Mouse (Mus musculus) liver, embryonic 11.5 days (tissue): ENCODE data around the gene Enpp4. TPM values are rescaled to one million over a fixed set of nuclear protein-coding genes. Genes with fewer than 3 reads are reported as not detected.

Source experiments
- ATAC-seq: fragments of 200-750 bp; cut with Nextera tagmentation; replicated peaks from 2 replicates; pipeline ENCODE4 v1.8.0; 2017; ENCODE audit warnings: moderate number of reproducible peaks, mild to moderate bottlenecking, moderate TSS enrichment, moderate library complexity; ENCODE audit not compliant: low FRiP score
- DNase-seq: peaks from one replicate; pipeline ENCODE4 v3.0.0-alpha.2; 2017; ENCODE audit warnings: low spot score
- H3K27ac ChIP-seq: fragments of 300-500 bp; sonication (generic); 2 replicates; pipeline ENCODE4 v1.5.1; 2014; ENCODE audit warnings: mild to moderate bottlenecking, low read depth, low read length, control low read depth
- H3K27me3 ChIP-seq: fragments of 300-500 bp; sonication (generic); replicated peaks from 2 replicates; pipeline ENCODE4 v1.6.1; 2014; ENCODE audit warnings: low read length, mixed read lengths; ENCODE audit not compliant: control insufficient read depth, insufficient read depth
- H3K36me3 ChIP-seq: fragments of 300-500 bp; sonication (generic); 2 replicates; pipeline ENCODE4 v1.6.1; 2014; ENCODE audit warnings: mild to moderate bottlenecking, low read length, moderate library complexity, mixed read lengths; ENCODE audit not compliant: control insufficient read depth, insufficient read depth
- H3K4me1 ChIP-seq: fragments of 300-500 bp; sonication (generic); replicated peaks from 2 replicates; pipeline ENCODE4 v1.6.1; 2014; ENCODE audit warnings: low read length, mixed read lengths; ENCODE audit not compliant: control insufficient read depth, insufficient read depth
- H3K4me2 ChIP-seq: fragments of 300-500 bp; sonication (generic); 2 replicates; pipeline ENCODE4 v1.6.1; 2014; ENCODE audit warnings: mild to moderate bottlenecking, control low read depth, moderate library complexity
- H3K4me3 ChIP-seq: fragments of 300-500 bp; sonication (generic); 2 replicates; pipeline ENCODE4 v1.5.1; 2014; ENCODE audit warnings: low read depth, low read length, control low read depth
- H3K9ac ChIP-seq: fragments of 300-500 bp; sonication (generic); 2 replicates; pipeline ENCODE4 v1.6.1; 2014; ENCODE audit warnings: low read depth, low read length, control low read depth
- H3K9me3 ChIP-seq: fragments of 300-500 bp; sonication (generic); 2 replicates; pipeline ENCODE4 v1.6.1; 2016; ENCODE audit warnings: low read length, inconsistent platforms, mixed read lengths; ENCODE audit not compliant: control insufficient read depth
- WGBS: fragments of 180-500 bp; shearing (Covaris S2); extraction: QIAGEN DNeasy Blood & Tissue Kit; methylation state at CpG from one replicate; pipeline ENCODE4 v1.1.7; 2014; 5-methylcytosine and 5-hydroxymethylcytosine counted together
- polyA plus RNA-seq: library from polyadenylated mRNA; unstranded; fragments of >200 nt; fragmentation: Nextera tagmentation; extraction: Ambion mirVana; gene quantifications from 2 replicates; pipeline ENCODE4 v1.2.1, GENCODE M21; 2014

Gene Enpp4
- polyA plus RNA-seq, 1 experiment from 2014 or later: 7.5 TPM

DNA sequence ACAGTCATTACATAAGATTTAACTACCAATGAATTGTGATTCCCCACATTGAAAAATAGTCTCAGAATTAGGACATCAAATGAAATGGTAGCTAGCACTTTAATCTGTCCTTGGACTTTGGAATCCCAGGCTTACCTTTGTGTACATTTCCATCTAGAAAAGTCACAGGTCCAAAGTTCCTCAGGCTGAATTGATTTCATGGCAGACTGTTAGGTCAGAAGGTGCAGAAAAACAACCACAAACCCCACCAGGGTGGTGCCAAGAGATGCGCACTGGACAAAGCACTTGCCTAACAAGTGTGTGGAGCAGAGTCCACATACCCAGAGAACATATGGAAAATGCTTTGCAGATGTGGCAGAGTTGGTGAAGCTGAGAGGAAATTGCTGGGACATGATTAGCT, 48.5 kb downstream of the Enpp4 start:
- no peak overlapping the region for H3K27ac ChIP-seq
- no peaks in the 10 kb centered on the region for H3K9me3 ChIP-seq
- H3K4me3 ChIP-seq: no peak overlapping the region
- H3K4me2 ChIP-seq: no peak overlapping the region
- DNase-seq (no peak), ATAC-seq (no peak)
- H3K9ac ChIP-seq: no peak overlapping the region
- H3K27me3 ChIP-seq: no peaks in the 10 kb centered on the region; the same call in none of the 2 replicates
- 86% methylated on average over 1 of the region's 1 CpGs for WGBS
- no peaks in the 10 kb centered on the region for H3K4me1 ChIP-seq
- H3K36me3 ChIP-seq: no peaks in the 10 kb centered on the region

GRCm38 (mm10) chr17:44053427-44053826, 52.2 kb downstream of the Enpp4 start:
- Histone ChIP-seq H3K9me3 (no peaks in the 10 kb centered on the region), H3K9ac (no peak overlapping the region), H3K27me3 (no peaks in the 10 kb centered on the region; the same call in none of the 2 replicates), H3K4me1 (no peaks in the 10 kb centered on the region), H3K4me3 (no peak overlapping the region), H3K27ac (no peak overlapping the region), H3K4me2 (no peak overlapping the region), H3K36me3 (no peaks in the 10 kb centered on the region)
- no peak for ATAC-seq
- WGBS: 33% methylated on average over 4 of the region's 4 CpGs
- no peak for DNase-seq

Other genes with a start within 250 kb of the Enpp4 start
- gene Enpp5, start 27.0 kb downstream of the Enpp4 start, polyA plus RNA-seq: 5.9 and 6.2 TPM in 2 replicates
- 0.64 and 0.75 TPM in 2 replicates for gene Clic5, start 82.8 kb upstream of the Enpp4 start, polyA plus RNA-seq